Mouse (Mus musculus): ENCODE measurements around the gene P4ha2.
A peak's percentile ranks its signal among the peaks of the same experiment; 100 is the strongest.
"Not testable (repeated sequence)": the region's sequence is repeated elsewhere in the genome, so short reads cannot be mapped to it uniquely, and the experiment has no call there.

Gene P4ha2

GRCm38 (mm10) chr11:54134905-54135304, 35.0 kb downstream of the P4ha2 start:
- no peak for DNase-seq (ENCODE audit: low spot score in 2 of 2)

GRCm38 (mm10) chr11:54140159-54140558, 40.3 kb downstream of the P4ha2 start:
- DNase-seq (ENCODE audit: low spot score in 2 of 2): not testable (repeated sequence)

- DNase-seq (ENCODE audit: low spot score in 2 of 2): no peak
Measured at GRCm38 (mm10) chr11:54141200-54141971, 41.5 kb downstream of the P4ha2 start.

- DNase-seq (ENCODE audit: low spot score in 2 of 2): peak; percentile 35 to 60
Measured at GRCm38 (mm10) chr11:54144886-54145285, 45.0 kb downstream of the P4ha2 start.

GRCm38 (mm10) chr11:54145990-54146389, 46.1 kb downstream of the P4ha2 start:
- DNase-seq (ENCODE audit: low spot score in 2 of 2): no peak

- no peak for DNase-seq (ENCODE audit: low spot score in 2 of 2)
Measured at GRCm38 (mm10) chr11:54149791-54150465, 50.0 kb downstream of the P4ha2 start.

GRCm38 (mm10) chr11:54151141-54151540, 51.2 kb downstream of the P4ha2 start:
- DNase-seq (ENCODE audit: low spot score in 2 of 2): no peak

- DNase-seq (ENCODE audit: low spot score in 2 of 2): no peak
Measured at GRCm38 (mm10) chr11:54152957-54153356, 53.1 kb downstream of the P4ha2 start.

GRCm38 (mm10) chr11:54155864-54156263, 56.0 kb downstream of the P4ha2 start:
- DNase-seq (ENCODE audit: low spot score in 2 of 2): peak in 1 of 2 experiments; percentile 23

- no peak for DNase-seq (ENCODE audit: low spot score in 2 of 2)
Measured at GRCm38 (mm10) chr11:54156504-54156903, 56.6 kb downstream of the P4ha2 start.

GRCm38 (mm10) chr11:54157586-54157985, 57.7 kb downstream of the P4ha2 start:
- DNase-seq (ENCODE audit: low spot score in 2 of 2): no peak

- DNase-seq (ENCODE audit: low spot score in 2 of 2): no peak
Measured at GRCm38 (mm10) chr11:54160435-54160834, 60.5 kb downstream of the P4ha2 start.

- no peak for DNase-seq (ENCODE audit: low spot score in 2 of 2)
Measured at GRCm38 (mm10) chr11:54160920-54161319, 61.0 kb downstream of the P4ha2 start.

- DNase-seq (ENCODE audit: low spot score in 2 of 2): no peak
Measured at GRCm38 (mm10) chr11:54161514-54161913, 61.6 kb downstream of the P4ha2 start.

- DNase-seq (ENCODE audit: low spot score in 2 of 2): no peak
Measured at GRCm38 (mm10) chr11:54162968-54163367, 63.1 kb downstream of the P4ha2 start.

- DNase-seq (ENCODE audit: low spot score in 2 of 2): no peak
Measured at GRCm38 (mm10) chr11:54169432-54170295, 69.8 kb downstream of the P4ha2 start.

- DNase-seq (ENCODE audit: low spot score in 2 of 2): no peak
Measured at GRCm38 (mm10) chr11:54171175-54171574, 71.3 kb downstream of the P4ha2 start.

GRCm38 (mm10) chr11:54174226-54174625, 74.3 kb downstream of the P4ha2 start:
- no peak for DNase-seq (ENCODE audit: low spot score in 2 of 2)

- no peak for DNase-seq (ENCODE audit: low spot score in 2 of 2)
Measured at GRCm38 (mm10) chr11:54174877-54175276, 75.0 kb downstream of the P4ha2 start.
